Mouse (Mus musculus): ENCODE measurements around the gene Lrrc4. TPM values are rescaled to one million over a fixed set of nuclear protein-coding genes. Genes with fewer than 3 reads are reported as not detected.

The Lrrc4 gene
- polyA plus RNA-seq, 1 experiment from 2014 or later: 0.87 TPM

GRCm38 (mm10) chr6:28850326-28850900 is 18.9 kb upstream of the Lrrc4 start:
- Histone ChIP-seq H3K27me3 (ENCODE audit: insufficient read depth, poor library complexity, severe bottlenecking) (no peaks in the 10 kb centered on the region), H3K4me3 (no peak overlapping the region), H3K36me3 (no peaks in the 10 kb centered on the region), H3K9me3 (no peaks in the 10 kb centered on the region), H3K27ac (no peak overlapping the region), H3K4me1 (peaks cover 53% of the 10 kb centered on the region)
- 90% methylated on average over 9 of the region's 9 CpGs for WGBS
- DNase-seq (ENCODE audit: low spot score): no peak

- Histone ChIP-seq H3K27ac (no peak overlapping the region), H3K4me1 (peaks cover 54% of the 10 kb centered on the region), H3K36me3 (no peaks in the 10 kb centered on the region), H3K4me3 (no peak overlapping the region), H3K27me3 (ENCODE audit: insufficient read depth, poor library complexity, severe bottlenecking) (no peaks in the 10 kb centered on the region), H3K9me3 (no peaks in the 10 kb centered on the region)
- WGBS: 63% methylated on average over 3 of the region's 3 CpGs
- no peak for DNase-seq (ENCODE audit: low spot score)
Measured at GRCm38 (mm10) chr6:28849317-28849716, 17.8 kb upstream of the Lrrc4 start.

- WGBS: 84% methylated on average over 9 of the region's 9 CpGs
- Histone ChIP-seq H3K27ac (no peak overlapping the region), H3K4me3 (no peak overlapping the region), H3K4me1 (peaks cover 52% of the 10 kb centered on the region), H3K9me3 (no peaks in the 10 kb centered on the region), H3K36me3 (no peaks in the 10 kb centered on the region), H3K27me3 (ENCODE audit: insufficient read depth, poor library complexity, severe bottlenecking) (no peaks in the 10 kb centered on the region)
- no peak for DNase-seq (ENCODE audit: low spot score)
Measured at GRCm38 (mm10) chr6:28848891-28849290, 17.3 kb upstream of the Lrrc4 start.

DNA sequence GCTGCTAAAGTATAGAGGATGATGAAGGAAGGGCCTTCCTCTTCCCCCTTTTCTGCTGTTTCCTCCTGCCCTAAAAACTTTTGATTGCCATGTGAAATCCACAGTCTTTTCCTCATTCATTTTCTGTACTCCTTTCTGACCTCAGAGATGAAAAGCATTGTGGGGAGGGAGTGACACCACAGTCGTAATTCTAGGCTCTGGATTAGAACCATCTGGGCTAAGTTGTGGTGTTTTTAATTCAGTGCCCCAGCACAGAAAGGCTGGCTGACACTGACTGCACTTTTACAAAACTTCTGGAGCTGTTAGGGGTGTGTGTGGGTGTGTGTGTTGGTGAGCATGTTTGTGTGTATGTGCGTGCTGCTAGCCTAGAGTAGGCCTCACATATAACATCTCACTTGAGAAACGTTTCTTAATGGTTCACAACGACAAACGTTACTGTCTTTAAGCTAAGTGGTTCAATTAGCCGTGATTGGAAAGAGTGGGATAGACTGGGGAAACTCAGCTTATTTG is 16.8 kb upstream of the Lrrc4 start:
- H3K4me3 ChIP-seq: no peak overlapping the region
- no peaks in the 10 kb centered on the region for H3K36me3 ChIP-seq
- WGBS: 70% methylated on average over 6 of the region's 6 CpGs
- no peak for DNase-seq (ENCODE audit: low spot score)
- no peak overlapping the region for H3K27ac ChIP-seq
- no peaks in the 10 kb centered on the region for H3K27me3 ChIP-seq (ENCODE audit: insufficient read depth, poor library complexity, severe bottlenecking)
- H3K4me1 ChIP-seq: peaks cover 46% of the 10 kb centered on the region
- no peaks in the 10 kb centered on the region for H3K9me3 ChIP-seq

- WGBS: 67% methylated on average over 6 of the region's 6 CpGs
- Histone ChIP-seq H3K27me3 (ENCODE audit: insufficient read depth, poor library complexity, severe bottlenecking) (no peaks in the 10 kb centered on the region), H3K4me1 (peaks cover 47% of the 10 kb centered on the region), H3K27ac (no peak overlapping the region), H3K9me3 (no peaks in the 10 kb centered on the region), H3K4me3 (no peak overlapping the region), H3K36me3 (no peaks in the 10 kb centered on the region)
- no peak for DNase-seq (ENCODE audit: low spot score)
Measured at GRCm38 (mm10) chr6:28847616-28848015, 16.1 kb upstream of the Lrrc4 start.

GRCm38 (mm10) chr6:28845610-28846009 is 14.1 kb upstream of the Lrrc4 start:
- WGBS: 42% methylated on average over 4 of the region's 4 CpGs
- no peaks in the 10 kb centered on the region for H3K36me3 ChIP-seq
- no peak overlapping the region for H3K4me3 ChIP-seq
- H3K27me3 ChIP-seq (ENCODE audit: insufficient read depth, poor library complexity, severe bottlenecking): no peaks in the 10 kb centered on the region
- H3K27ac ChIP-seq: no peak overlapping the region
- DNase-seq (ENCODE audit: low spot score): no peak
- H3K4me1 ChIP-seq: peaks cover 48% of the 10 kb centered on the region
- no peaks in the 10 kb centered on the region for H3K9me3 ChIP-seq

GRCm38 (mm10) chr6:28842375-28843276 is 11.1 kb upstream of the Lrrc4 start:
- H3K27ac ChIP-seq: no peak overlapping the region
- H3K9me3 ChIP-seq: no peaks in the 10 kb centered on the region
- H3K27me3 ChIP-seq (ENCODE audit: insufficient read depth, poor library complexity, severe bottlenecking): no peaks in the 10 kb centered on the region
- H3K36me3 ChIP-seq: no peaks in the 10 kb centered on the region
- H3K4me1 ChIP-seq: peaks cover 32% of the 10 kb centered on the region
- 54% methylated on average over 4 of the region's 4 CpGs for WGBS
- DNase-seq (ENCODE audit: low spot score): no peak
- no peak overlapping the region for H3K4me3 ChIP-seq

- WGBS: 86% methylated on average over 3 of the region's 3 CpGs
- Histone ChIP-seq H3K9me3 (no peaks in the 10 kb centered on the region), H3K27ac (no peak overlapping the region), H3K4me1 (peaks cover 28% of the 10 kb centered on the region), H3K27me3 (ENCODE audit: insufficient read depth, poor library complexity, severe bottlenecking) (no peaks in the 10 kb centered on the region), H3K36me3 (no peaks in the 10 kb centered on the region), H3K4me3 (no peak overlapping the region)
- DNase-seq (ENCODE audit: low spot score): no peak
Measured at GRCm38 (mm10) chr6:28841569-28841968, 10.0 kb upstream of the Lrrc4 start.

- Histone ChIP-seq H3K36me3 (no peaks in the 10 kb centered on the region), H3K9me3 (no peaks in the 10 kb centered on the region)
- DNase-seq (ENCODE audit: low spot score): no peak
Measured at GRCm38 (mm10) chr6:28836600-28836999, 5.1 kb upstream of the Lrrc4 start.

GRCm38 (mm10) chr6:28834046-28834445 is 2.5 kb upstream of the Lrrc4 start:
- peaks cover 25% of the 10 kb centered on the region for H3K4me1 ChIP-seq
- H3K4me3 ChIP-seq: peak overlapping the region; percentile 77; the same call in 1 of the 2 replicates
- no peak for DNase-seq (ENCODE audit: low spot score)
- H3K27ac ChIP-seq: no peak overlapping the region
- no peaks in the 10 kb centered on the region for H3K9me3 ChIP-seq
- H3K36me3 ChIP-seq: peaks cover 6% of the 10 kb centered on the region; the same call in 1 of the 2 replicates
- WGBS: 43% methylated on average over 2 of the region's 2 CpGs
- peaks cover 30% of the 10 kb centered on the region for H3K27me3 ChIP-seq (ENCODE audit: insufficient read depth, poor library complexity, severe bottlenecking)

More at GRCm38 (mm10) chr6:28836600-28836999, 5.1 kb upstream of the Lrrc4 start:
- H3K27me3 ChIP-seq (ENCODE audit: insufficient read depth, poor library complexity, severe bottlenecking): peaks cover 9% of the 10 kb centered on the region
- peaks cover 19% of the 10 kb centered on the region for H3K4me1 ChIP-seq
- H3K4me3 ChIP-seq: no peak overlapping the region
- no peak overlapping the region for H3K27ac ChIP-seq

DNA sequence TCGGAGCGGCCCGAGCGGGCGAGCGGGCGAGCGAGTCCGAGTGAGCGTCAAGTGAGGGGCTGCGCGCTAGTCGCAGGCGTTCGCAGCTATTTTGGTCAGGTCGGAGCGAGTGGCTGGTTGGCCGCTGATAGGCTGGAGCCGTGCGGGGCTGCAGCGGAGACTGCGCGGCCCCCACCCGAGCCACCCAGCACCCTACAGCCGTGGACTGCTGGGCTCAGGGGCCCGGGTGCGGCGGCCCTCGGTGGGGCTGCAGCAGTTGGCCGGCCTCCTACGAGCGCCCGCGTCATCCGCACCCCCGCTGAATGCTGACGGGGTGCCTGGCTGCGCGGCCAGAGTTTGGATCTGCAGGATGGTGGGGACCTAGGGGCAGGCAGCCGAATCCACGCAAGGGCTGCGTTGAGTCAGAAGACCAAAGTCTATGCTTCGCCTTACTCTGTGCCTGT is 1.9 kb upstream of the Lrrc4 start:
- DNase-seq (ENCODE audit: low spot score): peak; percentile 75
- Histone ChIP-seq H3K9me3 (no peaks in the 10 kb centered on the region), H3K4me3 (peak overlapping the region; percentile 77)

DNA sequence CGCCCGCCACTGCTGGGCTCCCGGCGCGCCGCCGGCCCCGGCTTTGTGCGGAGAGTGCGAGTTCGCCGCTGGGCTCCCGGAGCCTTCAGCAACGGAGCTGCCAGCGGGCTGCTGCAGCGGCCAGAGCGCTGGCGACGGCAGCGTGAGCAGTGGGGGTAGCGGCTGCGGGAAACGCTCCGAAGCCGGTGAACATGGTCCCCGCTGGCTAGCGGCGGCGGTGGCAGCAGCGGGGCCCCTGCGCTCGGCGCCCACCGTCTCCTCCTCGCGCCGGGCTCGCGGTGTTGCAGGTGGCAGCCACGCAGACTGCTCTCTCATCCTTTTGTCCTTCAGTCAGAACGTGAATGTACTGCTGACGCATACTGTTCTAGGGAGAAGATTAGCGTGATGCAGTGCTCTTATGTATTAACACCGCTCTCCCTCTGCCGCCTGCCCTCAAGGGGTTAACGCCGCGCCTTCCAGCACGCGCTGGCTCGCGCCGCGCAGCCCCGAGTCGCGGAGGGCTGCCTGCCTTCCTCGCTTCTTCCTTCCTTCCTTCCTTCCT is 1.3 kb upstream of the Lrrc4 start:
- Histone ChIP-seq H3K9me3 (no peaks in the 10 kb centered on the region), H3K4me3 (peak overlapping the region; percentile 77), H3K4me1 (peaks cover 30% of the 10 kb centered on the region), H3K27me3 (ENCODE audit: insufficient read depth, poor library complexity, severe bottlenecking) (peaks cover 30% of the 10 kb centered on the region), H3K27ac (peak overlapping the region; percentile 82), H3K36me3 (peaks cover 6% of the 10 kb centered on the region; the same call in 1 of the 2 replicates)
- under 1% methylated on average over 58 of the region's 58 CpGs for WGBS
- DNase-seq (ENCODE audit: low spot score): peak; percentile 75

More for the DNA sequence above, 1.9 kb upstream of the Lrrc4 start:
- Histone ChIP-seq H3K27ac (peak overlapping the region; percentile 82), H3K27me3 (ENCODE audit: insufficient read depth, poor library complexity, severe bottlenecking) (peaks cover 30% of the 10 kb centered on the region), H3K4me1 (peaks cover 30% of the 10 kb centered on the region), H3K36me3 (peaks cover 6% of the 10 kb centered on the region; the same call in 1 of the 2 replicates)
- under 1% methylated on average over 40 of the region's 43 CpGs for WGBS

Measured in heart, embryonic 10.5 days (tissue).